16 mouse cellular contexts compared by ENCODE assay signal in genomic region chr14:89405011-89405712, GRCm38 (mm10).
"Had no signal": no experiment of that assay in that cellular context is flagged by ENCODE, and none has a peak within 500 bp of the region (broad histone marks: within the 10 kb centered on the region; RNA-seq: fewer than 3 reads in every experiment).

No protein-coding gene starts in this region.

- H3K4me1 ChIP-seq: limb, embryonic 12.5 days; liver, embryonic 13.5 days; lung, embryonic 15.5 days; megakaryocyte, embryonic 14.5 days; stomach, embryonic 15.5 days had no signal

- DNase-seq: kidney, adult 9 months; kidney, postnatal 36 days; liver; liver, embryonic 13.5 days; liver, postnatal 0 days; lung, postnatal 14 days; right cerebral cortex, postnatal 14 days; thymus, adult 2 months; thymus, postnatal 25 days had no signal

- H3K4me2 ChIP-seq: limb, embryonic 12.5 days; liver, embryonic 13.5 days; lung, embryonic 15.5 days; stomach, embryonic 15.5 days had no signal

- H3K4me3 ChIP-seq: limb, embryonic 12.5 days; liver, embryonic 13.5 days; lung, embryonic 15.5 days; megakaryocyte, embryonic 14.5 days; stomach, embryonic 15.5 days had no signal

- H3K27ac ChIP-seq: kidney, postnatal 0 days; limb, embryonic 12.5 days; liver, embryonic 13.5 days; lung, embryonic 15.5 days; macrophage; stomach, embryonic 15.5 days had no signal

- ATAC-seq: intestine, postnatal 0 days; liver, postnatal 0 days had no signal

- H3K36me3 ChIP-seq: limb, embryonic 12.5 days; liver, embryonic 13.5 days; lung, embryonic 15.5 days; stomach, embryonic 15.5 days had no signal

- H3K9ac ChIP-seq: limb, embryonic 12.5 days; liver, embryonic 13.5 days; liver, postnatal 0 days; lung, embryonic 15.5 days; stomach, embryonic 15.5 days had no signal

- H3K9me3 ChIP-seq: limb, embryonic 12.5 days; liver, embryonic 13.5 days; lung, embryonic 15.5 days; megakaryocyte, embryonic 14.5 days; stomach, embryonic 15.5 days had no signal

- H3K27me3 ChIP-seq: limb, embryonic 12.5 days; liver, embryonic 13.5 days; lung, embryonic 15.5 days; megakaryocyte, embryonic 14.5 days; stomach, embryonic 15.5 days had no signal
